In the genomic region with DNA sequence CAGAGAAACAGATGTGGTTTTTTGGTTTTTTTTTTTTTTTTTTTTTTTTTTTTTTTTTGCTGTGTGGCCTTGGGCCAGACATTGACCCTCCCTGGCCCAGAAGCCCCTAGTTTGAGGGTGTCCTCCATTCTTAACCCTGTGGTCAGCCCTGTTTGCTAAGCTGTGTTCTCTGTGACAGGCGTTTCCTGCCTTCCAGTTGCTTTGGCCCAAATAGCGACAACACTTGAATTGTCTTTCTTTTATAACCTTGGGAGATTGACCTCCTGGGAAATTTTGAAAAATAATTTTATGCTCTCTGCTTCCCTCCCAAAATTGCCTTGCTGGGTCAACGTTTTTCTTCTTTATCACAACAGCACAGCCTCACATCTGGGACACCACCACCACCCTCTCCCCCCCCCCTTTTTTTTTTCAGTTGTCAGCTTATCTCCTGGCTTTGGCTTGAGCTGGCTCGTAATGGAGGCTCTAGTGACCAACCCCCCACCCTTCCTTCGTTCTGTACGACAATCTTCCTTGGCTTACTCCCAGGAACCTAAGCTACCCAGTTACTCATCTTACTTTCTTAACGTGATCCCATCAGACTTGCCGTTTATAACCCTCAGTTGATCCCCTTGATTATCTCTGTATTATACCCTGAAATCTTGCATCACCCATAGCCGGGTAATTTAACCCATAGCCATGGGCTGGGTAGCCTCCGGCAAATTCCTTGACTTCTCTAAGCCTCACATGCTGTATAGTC, we compare ENCODE assay signal across 18 mouse cellular contexts. TPM values are rescaled to one million over a fixed set of nuclear protein-coding genes. Genes with fewer than 3 reads are reported as not detected.
DNase-seq lines count a peak whose midpoint lies in the region; ATAC-seq and TF ChIP-seq lines count a peak whose summit lies in the region.
"Had no signal": no experiment of that assay in that cellular context is flagged by ENCODE, and none has a peak within 500 bp of the region (broad histone marks: within the 10 kb centered on the region; RNA-seq: fewer than 3 reads in every experiment).

No protein-coding gene starts in this region.

- no peak for ATAC-seq in kidney, postnatal 0 days (replicated peaks; ENCODE audit: low FRiP score, low read depth)
- peak; percentile 44 for ATAC-seq in liver, embryonic 15.5 days (ENCODE audit: insufficient read depth)
- ATAC-seq: midbrain, embryonic 15.5 days had no signal

- no peaks in the 10 kb centered on the region for H3K36me3 ChIP-seq in kidney, postnatal 0 days (ENCODE audit: insufficient read depth, low read length)
- H3K36me3 ChIP-seq in liver, embryonic 15.5 days (replicated peaks): no peaks in the 10 kb centered on the region
- H3K36me3 ChIP-seq: embryonic facial prominence, embryonic 13.5 days; forebrain, embryonic 10.5 days; heart, embryonic 15.5 days; hindbrain, embryonic 13.5 days; midbrain, embryonic 15.5 days had no signal

- peak; percentile 60 for DNase-seq in retina, postnatal 1 day
- no peak for DNase-seq in retina, embryonic 14.5 days (ENCODE audit: low spot score)
- DNase-seq in kidney, postnatal 0 days (ENCODE audit: low spot score): peak; percentile 57
- DNase-seq in adrenal gland, postnatal 4 days (ENCODE audit: low spot score in 2 of 2): no peak
- no peak for DNase-seq in gastrocnemius, adult 8-10 months (ENCODE audit: low spot score in 2 of 2)
- DNase-seq in layer of hippocampus, adult 11-12 months (ENCODE audit: low spot score): no peak
- DNase-seq: cerebellum, adult 11-12 months; lung, adult 2 months; right cerebral cortex, postnatal 4 days; thymus, adult 18-20 months had no signal

- no peak overlapping the region for H3K4me2 ChIP-seq in kidney, postnatal 0 days (ENCODE audit: low read length)
- H3K4me2 ChIP-seq in liver, embryonic 15.5 days: peak overlapping the region; percentile 19; the same call in 1 of the 2 replicates
- H3K4me2 ChIP-seq: embryonic facial prominence, embryonic 13.5 days; heart, embryonic 15.5 days; hindbrain, embryonic 13.5 days; midbrain, embryonic 15.5 days had no signal

- WGBS in kidney, postnatal 0 days: 50% methylated on average over 10 of the region's 10 CpGs
- 35% methylated on average over 10 of the region's 10 CpGs for WGBS in liver, embryonic 15.5 days (ENCODE audit: insufficient replicate concordance)

- H3K4me1 ChIP-seq in kidney, postnatal 0 days (replicated peaks; ENCODE audit: insufficient read depth, low read length): no peaks in the 10 kb centered on the region
- peaks cover 48% of the 10 kb centered on the region for H3K4me1 ChIP-seq in liver, embryonic 15.5 days (replicated peaks)

- no peaks in the 10 kb centered on the region for H3K9me3 ChIP-seq in kidney, postnatal 0 days (replicated peaks; ENCODE audit: low read length)
- H3K9me3 ChIP-seq in liver, embryonic 15.5 days (replicated peaks): no peaks in the 10 kb centered on the region
- H3K9me3 ChIP-seq: embryonic facial prominence, embryonic 13.5 days; forebrain, embryonic 10.5 days; heart, embryonic 15.5 days; hindbrain, embryonic 13.5 days; midbrain, embryonic 15.5 days had no signal

- no peak overlapping the region for H3K9ac ChIP-seq in kidney, postnatal 0 days (ENCODE audit: low read depth, low read length)
- no peak overlapping the region for H3K9ac ChIP-seq in liver, embryonic 15.5 days
- H3K9ac ChIP-seq: embryonic facial prominence, embryonic 13.5 days; heart, embryonic 15.5 days; hindbrain, embryonic 13.5 days; midbrain, embryonic 15.5 days had no signal

- no peak overlapping the region for H3K4me3 ChIP-seq in kidney, postnatal 0 days (replicated peaks; ENCODE audit: low read depth, low read length)
- no peak overlapping the region for H3K4me3 ChIP-seq in liver, embryonic 15.5 days (replicated peaks)
- H3K4me3 ChIP-seq: embryonic facial prominence, embryonic 13.5 days; forebrain, embryonic 10.5 days; heart, embryonic 15.5 days; hindbrain, embryonic 13.5 days; midbrain, embryonic 15.5 days had no signal

- no peak overlapping the region for H3K27ac ChIP-seq in kidney, postnatal 0 days
- H3K27ac ChIP-seq in liver, embryonic 15.5 days (replicated peaks): peak overlapping the region; percentile 61
- H3K27ac ChIP-seq: embryonic facial prominence, embryonic 13.5 days; forebrain, embryonic 10.5 days; heart, embryonic 15.5 days; hindbrain, embryonic 13.5 days; macrophage; midbrain, embryonic 15.5 days had no signal

- TF ChIP-seq CTCF in kidney, postnatal 0 days (IDR thresholded peaks at IDR 0.05; ENCODE audit: low read depth): no peak

- no peaks in the 10 kb centered on the region for H3K27me3 ChIP-seq in kidney, postnatal 0 days (ENCODE audit: insufficient read depth, low read length)
- 0 out of 2 replicates have a peak, but pooled peaks cover 3% of the 10 kb centered on the region for H3K27me3 ChIP-seq in liver, embryonic 15.5 days
- H3K27me3 ChIP-seq: midbrain, embryonic 15.5 days had no signal

RNA-seq across cellular contexts. Expression of a gene that starts 8.6 kb away (rescaled TPM):
- polyA plus RNA-seq in kidney, postnatal 0 days (2015; fragmentation: Nextera tagmentation; extraction: Ambion mirVana): 0.58 and 0.64 TPM in 2 replicates
- 0.70 and 0.85 TPM in 2 replicates for polyA plus RNA-seq in liver, embryonic 15.5 days (2015; fragmentation: Nextera tagmentation; extraction: Ambion mirVana)
- 1 to 10 TPM; 3.8 to 4.2 TPM for total RNA-seq in adrenal gland, postnatal 4 days (2021)
- total RNA-seq in gastrocnemius, adult 8-10 months (2022): under 1 TPM in 2 of 4 experiments, not detected in 2; 0.40 to 0.58 TPM

RNA-seq across cellular contexts. Expression of a gene that starts 11.9 kb away (rescaled TPM):
- 3.4 TPM in 2 replicates for polyA plus RNA-seq in kidney, postnatal 0 days (2015; fragmentation: Nextera tagmentation; extraction: Ambion mirVana)
- 0.25 and 0.40 TPM in 2 replicates for polyA plus RNA-seq in liver, embryonic 15.5 days (2015; fragmentation: Nextera tagmentation; extraction: Ambion mirVana)
- total RNA-seq in adrenal gland, postnatal 4 days (2021): 1 to 10 TPM; 2.0 to 3.0 TPM
- total RNA-seq in gastrocnemius, adult 8-10 months (2022): 1 to 10 TPM; 1.2 to 2.7 (median 2.2) TPM
- polyA plus RNA-seq: forebrain, embryonic 10.5 days; macrophage; urinary bladder, adult 2 months had no signal

RNA-seq across cellular contexts. Expression of a gene that starts 32.8 kb away (rescaled TPM):
- 63.8 and 65.5 TPM in 2 replicates for polyA plus RNA-seq in kidney, postnatal 0 days (2015; fragmentation: Nextera tagmentation; extraction: Ambion mirVana)
- 34.5 and 43.8 TPM in 2 replicates for polyA plus RNA-seq in liver, embryonic 15.5 days (2015; fragmentation: Nextera tagmentation; extraction: Ambion mirVana)
- total RNA-seq in adrenal gland, postnatal 4 days (2021): 100 to 1,000 TPM; 135 to 140 TPM
- total RNA-seq in gastrocnemius, adult 8-10 months (2022): 10 to 100 TPM; 13.4 to 17.6 (median 16.0) TPM

Comparison
In these comparisons a context has a peak if more than half of its experiments do, and no peak if none do; other contexts are left out.
1. DNase-seq: peak in retina, postnatal 1 day (single experiment) and kidney, postnatal 0 days (single experiment); none in retina, embryonic 14.5 days (single experiment), adrenal gland, postnatal 4 days (0 of 2), gastrocnemius, adult 8-10 months (0 of 2) and layer of hippocampus, adult 11-12 months (single experiment).
2. RNA of a gene that starts 32.8 kb away (total RNA-seq): 135 to 140 TPM in adrenal gland, postnatal 4 days; 13.4 to 17.6 TPM in gastrocnemius, adult 8-10 months; every median in the first group is over 4 times any median in the second.